Mouse (Mus musculus) heart, embryonic 11.5 days (tissue): ENCODE results near the gene Actl9. TPM values are rescaled to one million over a fixed set of nuclear protein-coding genes. Genes with fewer than 3 reads are reported as not detected.

Experiments
- ATAC-seq: fragments of 200-750 bp; cut with Nextera tagmentation; replicated peaks from 2 replicates; pipeline ENCODE4 v1.8.0; 2017; ENCODE audit warnings: moderate library complexity; ENCODE audit not compliant: insufficient number of reproducible peaks, low FRiP score, low TSS enrichment
- H3K27ac ChIP-seq: fragments of 300-500 bp; sonication (generic); 2 replicates; pipeline ENCODE4 v1.5.1; 2014; ENCODE audit warnings: mild to moderate bottlenecking, low read depth, low read length
- H3K27me3 ChIP-seq: fragments of 300-500 bp; sonication (generic); 2 replicates; pipeline ENCODE4 v1.6.1; 2014; ENCODE audit warnings: mild to moderate bottlenecking, low read length, mixed read lengths; ENCODE audit not compliant: control insufficient read depth, insufficient read depth
- H3K36me3 ChIP-seq: fragments of 300-500 bp; sonication (generic); 2 replicates; pipeline ENCODE4 v1.6.1; 2014; ENCODE audit warnings: mild to moderate bottlenecking, low read length, moderate library complexity, mixed read lengths; ENCODE audit not compliant: control insufficient read depth, insufficient read depth
- H3K4me1 ChIP-seq: fragments of 300-500 bp; sonication (generic); 2 replicates; pipeline ENCODE4 v1.6.1; 2014; ENCODE audit warnings: low read length; ENCODE audit not compliant: control insufficient read depth, insufficient read depth
- H3K4me2 ChIP-seq: fragments of 300-500 bp; sonication (generic); 2 replicates; pipeline ENCODE4 v1.6.1; 2014; ENCODE audit warnings: mild to moderate bottlenecking, moderate library complexity
- H3K4me3 ChIP-seq: fragments of 300-500 bp; sonication (generic); 2 replicates; pipeline ENCODE4 v1.5.1; 2014; ENCODE audit warnings: low read depth, low read length
- H3K9ac ChIP-seq: fragments of 300-500 bp; sonication (generic); 2 replicates; pipeline ENCODE4 v1.6.1; 2014; ENCODE audit warnings: mild to moderate bottlenecking, low read depth, low read length, moderate library complexity
- H3K9me3 ChIP-seq: fragments of 300-500 bp; sonication (generic); replicated peaks from 2 replicates; pipeline ENCODE4 v1.6.1; 2016; ENCODE audit warnings: low read length; ENCODE audit not compliant: control insufficient read depth
- WGBS: fragments of 180-500 bp; shearing (Covaris S2); extraction: QIAGEN DNeasy Blood & Tissue Kit; methylation state at CpG from one replicate; pipeline ENCODE4 v1.1.7; 2014; ENCODE audit not compliant: insufficient replicate concordance; 5-methylcytosine and 5-hydroxymethylcytosine counted together
- polyA plus RNA-seq: library from polyadenylated mRNA; unstranded; fragments of >200 nt; fragmentation: Nextera tagmentation; extraction: Ambion mirVana; gene quantifications from 2 replicates; pipeline ENCODE4 v1.2.1, GENCODE M21; 2014

Gene Actl9
- not detected in 2 replicates for polyA plus RNA-seq

- no peak within 1 kb of the TSS for H3K9ac ChIP-seq
- no peak within 1 kb of the TSS for H3K4me2 ChIP-seq
- H3K27me3 ChIP-seq = no peaks in the 10 kb centered on the region; the same call in 1 of the 2 replicates
- H3K4me1 ChIP-seq = no peaks in the 10 kb centered on the region; the same call in 1 of the 2 replicates
- H3K27ac ChIP-seq = no peak within 1 kb of the TSS
- WGBS = 48% methylated on average over 3 of the region's 3 CpGs
- no peaks in the 10 kb centered on the region for H3K36me3 ChIP-seq
- no peaks in the 10 kb centered on the region for H3K9me3 ChIP-seq
- H3K4me3 ChIP-seq = no peak within 1 kb of the TSS
- no peak for ATAC-seq
These were observed at the start of gene Actl9 for GRCm38 (mm10) chr17:33432019-33432946. Actl9 (plus strand) TSS chr17:33432896.

- H3K36me3 ChIP-seq = peaks cover 33% of the 10 kb centered on the region
- H3K9ac ChIP-seq = no peak overlapping the region
- no peak for ATAC-seq
- H3K4me1 ChIP-seq = no peaks in the 10 kb centered on the region
- no peaks in the 10 kb centered on the region for H3K27me3 ChIP-seq
- H3K4me3 ChIP-seq = no peak overlapping the region
- no peak overlapping the region for H3K4me2 ChIP-seq
- H3K9me3 ChIP-seq = no peaks in the 10 kb centered on the region
- no peak overlapping the region for H3K27ac ChIP-seq
These were observed 47.0 kb upstream of the Actl9 start for GRCm38 (mm10) chr17:33385705-33386104.

- no peak for ATAC-seq
- H3K4me2 ChIP-seq = no peak overlapping the region
- no peaks in the 10 kb centered on the region for H3K9me3 ChIP-seq
- H3K36me3 ChIP-seq = no peaks in the 10 kb centered on the region
- no peak overlapping the region for H3K4me3 ChIP-seq
- no peak overlapping the region for H3K9ac ChIP-seq
- no peak overlapping the region for H3K27ac ChIP-seq
- no peaks in the 10 kb centered on the region for H3K27me3 ChIP-seq
- no peaks in the 10 kb centered on the region; the same call in 1 of the 2 replicates for H3K4me1 ChIP-seq
- WGBS = 85% methylated on average over 5 of the region's 5 CpGs
These were observed 40.4 kb upstream of the Actl9 start for GRCm38 (mm10) chr17:33392271-33392670.

- H3K4me1 ChIP-seq = no peaks in the 10 kb centered on the region; the same call in 1 of the 2 replicates
- ATAC-seq = peak; percentile 93
- H3K9me3 ChIP-seq = no peaks in the 10 kb centered on the region
- H3K4me2 ChIP-seq = peak within 1 kb of the TSS; percentile 73
- no peaks in the 10 kb centered on the region for H3K27me3 ChIP-seq
- H3K36me3 ChIP-seq = no peaks in the 10 kb centered on the region
- H3K27ac ChIP-seq = peak within 1 kb of the TSS; percentile 68
- H3K9ac ChIP-seq = peak within 1 kb of the TSS; percentile 82
- 1% methylated on average over 44 of the region's 44 CpGs for WGBS
- H3K4me3 ChIP-seq = peak within 1 kb of the TSS; percentile 91
These were observed 38.3 kb upstream of the Actl9 start, which contains the start of gene Zfp101 for GRCm38 (mm10) chr17:33394182-33395034. Zfp101 (minus strand) TSS chr17:33394641.

- Histone ChIP-seq H3K4me2 (no peak overlapping the region), H3K9ac (no peak overlapping the region), H3K27me3 (no peaks in the 10 kb centered on the region; the same call in 1 of the 2 replicates), H3K9me3 (no peaks in the 10 kb centered on the region), H3K4me3 (no peak overlapping the region), H3K27ac (no peak overlapping the region), H3K36me3 (no peaks in the 10 kb centered on the region), H3K4me1 (no peaks in the 10 kb centered on the region)
- WGBS = 68% methylated on average over 1 of the region's 1 CpGs
- ATAC-seq = no peak
These were observed 6.5 kb downstream of the Actl9 start for GRCm38 (mm10) chr17:33439148-33439547.

GRCm38 (mm10) chr17:33439922-33440321, 7.2 kb downstream of the Actl9 start:
- ATAC-seq = no peak
- Histone ChIP-seq H3K9ac (no peak overlapping the region), H3K27me3 (no peaks in the 10 kb centered on the region; the same call in 1 of the 2 replicates), H3K4me3 (no peak overlapping the region), H3K27ac (no peak overlapping the region), H3K36me3 (no peaks in the 10 kb centered on the region), H3K9me3 (no peaks in the 10 kb centered on the region), H3K4me1 (no peaks in the 10 kb centered on the region), H3K4me2 (no peak overlapping the region)
- WGBS = 46% methylated on average over 5 of the region's 5 CpGs

- no peak overlapping the region for H3K27ac ChIP-seq
- no peaks in the 10 kb centered on the region for H3K27me3 ChIP-seq
- H3K9me3 ChIP-seq = no peaks in the 10 kb centered on the region
- no peaks in the 10 kb centered on the region for H3K4me1 ChIP-seq
- H3K36me3 ChIP-seq = no peaks in the 10 kb centered on the region
- H3K9ac ChIP-seq = no peak overlapping the region
- H3K4me3 ChIP-seq = no peak overlapping the region
- no peak for ATAC-seq
- H3K4me2 ChIP-seq = no peak overlapping the region
These were observed 8.5 kb downstream of the Actl9 start for GRCm38 (mm10) chr17:33441159-33441558.

GRCm38 (mm10) chr17:33456631-33457030, 23.9 kb downstream of the Actl9 start:
- no peak overlapping the region for H3K4me2 ChIP-seq
- H3K27me3 ChIP-seq = no peaks in the 10 kb centered on the region
- no peaks in the 10 kb centered on the region for H3K4me1 ChIP-seq
- H3K27ac ChIP-seq = no peak overlapping the region
- no peaks in the 10 kb centered on the region for H3K36me3 ChIP-seq
- H3K9me3 ChIP-seq = no peaks in the 10 kb centered on the region
- no peak overlapping the region for H3K4me3 ChIP-seq
- ATAC-seq = no peak
- H3K9ac ChIP-seq = no peak overlapping the region
- WGBS = 67% methylated on average over 2 of the region's 2 CpGs
